Mouse (Mus musculus) liver, adult 2 months (tissue): ENCODE results near the gene Plau. TPM values are rescaled to one million over a fixed set of nuclear protein-coding genes. Genes with fewer than 3 reads are reported as not detected.

Experiments used
- DNase-seq: peaks from one replicate; pipeline ENCODE4 v3.0.0-alpha.2; 2011; ENCODE audit warnings: low read depth, low spot score; ENCODE audit errors: extremely low read depth
- H3K27ac ChIP-seq: fragments of 200-500 bp; replicated peaks from 2 replicates; pipeline ENCODE4 v1.5.1; 2012; ENCODE audit warnings: low read depth, mild to moderate bottlenecking, control low read depth, inconsistent platforms, low read length; ENCODE audit not compliant: insufficient read depth
- H3K27me3 ChIP-seq: fragments of 200-500 bp; 2 replicates; pipeline ENCODE4 v1.6.1; 2012; ENCODE audit warnings: mild to moderate bottlenecking, moderate library complexity, low read length, inconsistent platforms; ENCODE audit not compliant: control insufficient read depth, insufficient read depth
- H3K36me3 ChIP-seq: fragments of 200-500 bp; 2 replicates; pipeline ENCODE4 v1.6.1; 2012; ENCODE audit warnings: low read length, inconsistent platforms; ENCODE audit not compliant: control insufficient read depth, insufficient read depth
- H3K4me1 ChIP-seq: fragments of 200-500 bp; 2 replicates; pipeline ENCODE4 v1.6.1; 2011; ENCODE audit warnings: low read length; ENCODE audit not compliant: control insufficient read depth, insufficient read depth
- H3K4me3 ChIP-seq: fragments of 200-500 bp; 2 replicates; pipeline ENCODE4 v1.5.1; 2011; ENCODE audit warnings: low read depth, mild to moderate bottlenecking, control low read depth, low read length, moderate library complexity; ENCODE audit not compliant: insufficient read depth
- H3K79me2 ChIP-seq: fragments of 200-500 bp; 2 replicates; pipeline ENCODE4 v1.6.1; 2012; ENCODE audit warnings: inconsistent platforms, mild to moderate bottlenecking, low read length, moderate library complexity; ENCODE audit not compliant: control insufficient read depth, insufficient read depth
- H3K9ac ChIP-seq: fragments of 200-500 bp; 2 replicates; pipeline ENCODE4 v1.6.1; 2012; ENCODE audit warnings: low read depth, mild to moderate bottlenecking, control low read depth, inconsistent platforms, low read length
- CTCF ChIP-seq: fragments of 200-500 bp; IDR thresholded peaks from 2 replicates; pipeline ENCODE4 v1.5.1; 2011; ENCODE audit warnings: low read depth, low read length, control low read depth
- POLR2A ChIP-seq: fragments of 200-500 bp; IDR thresholded peaks from 2 replicates; pipeline ENCODE4 v1.6.1; 2011; ENCODE audit warnings: low read length, control low read depth; ENCODE audit not compliant: insufficient read depth; ENCODE audit errors: extremely low read depth
- WGBS: fragments of 180-500 bp; shearing (Covaris S2); methylation state at CpG from one replicate; pipeline ENCODE4 v1.1.7; 2018; 5-methylcytosine and 5-hydroxymethylcytosine counted together
- polyA plus RNA-seq: library from polyadenylated mRNA; depleted of rRNA; stranded (reverse); fragments of >200 nt; gene quantifications from 2 replicates; pipeline ENCODE4 v1.2.3, GENCODE M21; 2012
- total RNA-seq: library from RNA; depleted of rRNA; stranded (reverse); fragments of >200 nt; gene quantifications from 2 replicates; pipeline ENCODE4 v1.2.3, GENCODE M21; 2014

The Plau gene
- total and polyA plus RNA-seq, 2 experiments: 0.57 to 1.2 TPM

DNA sequence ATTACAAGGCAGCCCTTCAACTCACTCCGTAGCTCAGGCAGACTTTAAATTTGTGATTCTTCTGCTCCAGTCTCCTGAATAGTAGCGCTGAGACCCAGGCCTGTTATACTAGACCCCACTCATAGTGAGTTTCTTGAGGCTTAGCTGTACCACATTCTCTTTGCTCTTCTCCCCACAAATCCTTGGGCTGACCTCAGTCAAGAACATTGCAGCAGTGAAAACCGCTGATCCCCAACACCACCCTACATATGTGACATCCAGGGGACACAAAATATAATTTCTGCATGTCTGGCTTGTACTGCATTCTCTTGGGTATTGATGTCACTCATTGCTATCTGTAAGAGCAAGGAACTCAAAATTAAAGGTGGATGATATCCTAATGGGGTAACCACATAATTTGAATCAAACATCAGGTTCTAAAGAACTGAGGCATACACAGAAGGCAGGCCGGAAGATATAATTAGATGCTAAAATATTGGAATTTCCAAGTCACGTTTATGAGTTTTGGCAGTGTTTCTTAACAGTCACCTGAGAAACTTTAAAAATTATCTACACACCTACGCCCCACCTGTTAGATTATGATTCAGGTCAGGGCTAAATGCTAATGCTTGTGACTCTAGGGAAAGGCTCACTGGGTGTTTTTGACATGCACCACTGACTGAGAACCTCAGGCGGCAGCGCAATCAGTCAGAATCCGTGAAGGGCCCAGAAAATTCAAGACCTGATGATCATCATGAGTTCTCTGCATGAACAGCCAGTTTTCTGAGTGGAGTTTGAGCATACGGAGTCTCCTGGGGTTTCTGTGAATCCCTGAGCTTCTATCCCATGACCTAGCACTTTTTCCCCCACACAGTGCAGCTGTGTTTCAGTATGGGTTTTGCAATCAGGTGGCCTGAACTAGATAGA is 8.5 kb downstream of the Plau start:
- Histone ChIP-seq H3K79me2 (no peaks in the 10 kb centered on the region), H3K4me1 (no peaks in the 10 kb centered on the region), H3K27me3 (no peaks in the 10 kb centered on the region), H3K36me3 (no peaks in the 10 kb centered on the region), H3K4me3 (no peak overlapping the region), H3K27ac (no peak overlapping the region), H3K9ac (no peak overlapping the region)
- no peak for DNase-seq
- 93% methylated on average over 10 of the region's 10 CpGs for WGBS
- TF ChIP-seq POLR2A: no peak
- no peak for TF ChIP-seq CTCF

DNA sequence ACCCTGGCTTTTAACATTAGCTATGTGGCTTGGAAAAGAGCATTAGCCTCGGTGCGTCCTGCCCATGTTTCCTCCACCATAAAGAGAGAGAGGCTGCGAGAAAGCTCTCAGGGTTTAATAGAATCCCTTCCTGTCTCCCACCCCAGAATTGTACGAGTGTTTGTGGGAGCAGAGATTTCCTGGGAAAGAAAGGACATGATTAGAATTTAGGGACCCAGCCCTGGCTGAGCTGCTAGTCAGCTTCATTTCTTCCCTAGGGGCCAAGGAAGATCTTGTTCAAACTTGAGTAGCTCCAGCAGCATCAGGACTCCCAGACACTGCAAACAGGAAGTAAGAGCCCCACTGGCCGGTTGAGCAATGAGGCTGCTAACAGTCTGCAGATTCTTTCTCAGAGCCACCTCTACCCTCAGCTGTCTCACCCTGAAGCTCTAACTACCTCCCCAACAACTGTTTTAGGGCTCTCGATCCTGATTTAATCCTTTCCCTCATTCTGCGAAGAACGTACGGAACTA is 9.2 kb downstream of the Plau start:
- DNase-seq: peak; percentile 19
- no peaks in the 10 kb centered on the region for H3K4me1 ChIP-seq
- H3K27ac ChIP-seq: 0 out of 2 replicates have a peak overlapping the region, but pooled peaks have one; percentile 28
- H3K4me3 ChIP-seq: no peak overlapping the region
- H3K79me2 ChIP-seq: no peaks in the 10 kb centered on the region
- H3K27me3 ChIP-seq: peaks cover 2% of the 10 kb centered on the region; the same call in 1 of the 2 replicates
- 66% methylated on average over 9 of the region's 9 CpGs for WGBS
- TF ChIP-seq POLR2A (no peak), CTCF (no peak)
- H3K36me3 ChIP-seq: no peaks in the 10 kb centered on the region
- no peak overlapping the region for H3K9ac ChIP-seq

DNA sequence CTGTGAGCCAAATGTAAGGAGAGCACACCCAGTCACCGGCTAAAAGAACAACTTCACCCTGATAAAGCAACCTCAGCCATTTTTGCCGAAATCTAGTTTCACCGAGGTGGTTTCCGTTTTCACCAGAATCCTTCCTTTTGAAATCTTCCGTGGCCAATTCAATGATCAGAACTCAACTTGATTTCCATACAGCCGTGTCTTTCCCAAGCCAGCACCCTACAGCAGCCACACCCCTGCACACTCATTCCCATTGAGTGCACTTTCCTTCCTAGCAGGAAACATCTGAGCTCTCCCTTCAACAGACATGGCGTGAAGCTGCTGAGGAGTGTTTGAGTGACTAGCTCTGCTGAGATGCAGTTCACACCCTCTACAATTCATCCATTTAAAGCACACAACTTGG is 9.8 kb downstream of the Plau start:
- WGBS: 63% methylated on average over 7 of the region's 7 CpGs
- Histone ChIP-seq H3K27ac (0 out of 2 replicates have a peak overlapping the region, but pooled peaks have one; percentile 28), H3K4me3 (no peak overlapping the region; the same call in 1 of the 2 replicates), H3K79me2 (no peaks in the 10 kb centered on the region), H3K27me3 (peaks cover 2% of the 10 kb centered on the region; the same call in 1 of the 2 replicates), H3K9ac (no peak overlapping the region), H3K4me1 (no peaks in the 10 kb centered on the region), H3K36me3 (no peaks in the 10 kb centered on the region)
- TF ChIP-seq POLR2A (no peak), CTCF (no peak)
- DNase-seq: no peak

DNA sequence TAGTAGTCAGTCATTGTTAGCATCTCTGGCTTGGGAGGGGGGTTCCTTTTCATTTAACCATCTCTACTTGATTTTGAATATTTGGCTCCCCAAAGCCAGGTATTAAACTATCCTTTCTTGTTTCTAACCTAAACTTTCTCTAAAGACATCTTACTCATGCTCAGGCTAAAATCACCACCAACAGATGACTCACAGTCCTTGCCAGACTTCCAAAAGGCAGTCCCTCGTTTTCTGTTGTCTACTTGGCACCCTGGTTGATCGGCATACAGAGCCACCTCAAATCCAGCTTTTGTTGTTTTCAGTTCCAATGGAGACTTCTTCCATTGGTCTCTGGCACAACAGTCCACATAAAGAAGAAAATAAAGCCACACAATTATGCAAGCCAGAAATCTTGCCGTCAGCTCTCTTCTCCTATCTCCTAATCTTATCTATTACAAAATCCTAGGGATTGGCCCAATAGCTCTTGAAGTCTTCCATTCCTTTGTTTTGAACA is 11.2 kb downstream of the Plau start:
- H3K79me2 ChIP-seq: no peaks in the 10 kb centered on the region
- H3K4me1 ChIP-seq: no peaks in the 10 kb centered on the region
- no peak overlapping the region for H3K9ac ChIP-seq
- 75% methylated on average over 3 of the region's 3 CpGs for WGBS
- H3K27ac ChIP-seq: no peak overlapping the region
- no peak for DNase-seq
- no peaks in the 10 kb centered on the region for H3K36me3 ChIP-seq
- no peak overlapping the region for H3K4me3 ChIP-seq
- peaks cover 2% of the 10 kb centered on the region; the same call in 1 of the 2 replicates for H3K27me3 ChIP-seq
- no peak for TF ChIP-seq CTCF
- TF ChIP-seq POLR2A: no peak

DNA sequence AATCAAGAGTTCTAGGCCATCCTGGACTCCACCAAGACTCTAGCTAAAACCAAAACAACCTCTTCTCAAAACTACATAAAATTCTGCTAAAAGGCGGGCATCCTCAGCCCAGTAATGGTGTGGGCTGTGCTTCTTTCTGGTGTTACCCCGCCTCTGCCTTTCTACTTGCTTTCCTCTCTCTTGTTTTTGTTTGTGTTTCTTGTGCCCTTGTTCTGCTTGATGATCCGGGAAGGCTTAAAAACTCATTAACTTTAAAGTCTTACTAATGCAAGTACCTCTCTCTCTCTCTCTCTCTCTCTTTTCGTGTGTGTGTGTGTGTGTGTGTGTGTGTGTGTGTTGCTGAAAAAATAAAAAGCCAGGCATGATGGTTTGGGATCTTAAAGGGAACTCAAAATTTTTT is 13.3 kb downstream of the Plau start:
- Histone ChIP-seq H3K79me2 (no peaks in the 10 kb centered on the region), H3K9ac (no peak overlapping the region), H3K36me3 (no peaks in the 10 kb centered on the region), H3K27me3 (peaks cover 2% of the 10 kb centered on the region; the same call in 1 of the 2 replicates), H3K4me3 (no peak overlapping the region), H3K27ac (no peak overlapping the region), H3K4me1 (no peaks in the 10 kb centered on the region)
- DNase-seq: no peak
- 76% methylated on average over 4 of the region's 4 CpGs for WGBS
- TF ChIP-seq CTCF (no peak), POLR2A (no peak)

DNA sequence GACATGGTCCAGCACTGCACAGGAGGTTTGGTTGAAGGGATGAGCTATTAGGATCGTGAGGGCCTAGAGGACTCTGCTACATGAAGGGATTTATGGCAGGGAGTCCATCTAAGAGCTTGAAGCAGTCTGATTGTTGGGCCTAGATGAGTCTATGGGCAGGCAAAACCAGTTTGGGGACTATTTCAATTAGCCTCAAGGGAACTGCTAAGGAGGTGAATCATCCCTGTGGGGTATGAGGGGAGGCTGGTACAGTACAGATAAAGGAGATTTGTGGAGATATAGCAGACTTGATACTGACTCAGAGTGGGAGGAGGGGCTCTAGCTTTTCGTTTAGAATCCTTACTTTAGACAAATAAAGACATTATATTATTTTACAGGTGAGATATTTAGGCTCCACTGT is 14.0 kb downstream of the Plau start:
- TF ChIP-seq CTCF: no peak
- no peak for TF ChIP-seq POLR2A
- H3K79me2 ChIP-seq: no peaks in the 10 kb centered on the region
- no peaks in the 10 kb centered on the region for H3K36me3 ChIP-seq
- no peak overlapping the region for H3K9ac ChIP-seq
- no peak for DNase-seq
- no peak overlapping the region for H3K27ac ChIP-seq
- peaks cover 2% of the 10 kb centered on the region; the same call in 1 of the 2 replicates for H3K27me3 ChIP-seq
- 65% methylated on average over 2 of the region's 2 CpGs for WGBS
- H3K4me3 ChIP-seq: no peak overlapping the region
- H3K4me1 ChIP-seq: no peaks in the 10 kb centered on the region
